Mouse (Mus musculus): ENCODE measurements around the gene Flnb.
A peak's percentile ranks its signal among the peaks of the same experiment; 100 is the strongest.

Gene Flnb

GRCm38 (mm10) chr14:7994271-7994767 lies 176.6 kb downstream of the Flnb start, which contains the start of gene Dnase1l3:
TSS of gene Dnase1l3 (minus strand) at chr14:7994573.
- peak; percentile 20 for DNase-seq (ENCODE audit: low spot score)

DNA sequence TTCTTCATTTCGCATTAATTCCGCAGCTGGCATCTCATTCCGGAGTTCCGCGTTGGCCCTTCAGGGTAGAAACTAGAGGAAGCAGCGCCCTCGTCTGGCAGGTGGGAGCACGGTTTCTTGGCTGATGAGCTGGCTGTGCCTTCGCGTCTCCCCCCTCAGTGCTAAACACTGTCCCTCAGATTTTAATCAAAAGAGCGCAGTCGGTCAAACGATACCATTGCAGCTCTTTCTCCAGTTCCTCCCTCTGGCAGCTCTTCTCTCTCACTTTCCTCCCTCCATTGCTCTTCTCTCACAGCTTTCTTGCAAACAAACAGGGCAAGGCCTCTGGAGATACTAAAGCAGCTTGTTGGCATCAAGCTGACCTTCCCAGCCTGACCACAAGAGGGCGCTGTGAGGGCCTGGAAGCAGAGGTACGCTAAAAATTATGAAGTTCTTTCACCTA lies 179.5 kb downstream of the Flnb start:
- peak; percentile 40 for DNase-seq (ENCODE audit: low spot score)

DNA sequence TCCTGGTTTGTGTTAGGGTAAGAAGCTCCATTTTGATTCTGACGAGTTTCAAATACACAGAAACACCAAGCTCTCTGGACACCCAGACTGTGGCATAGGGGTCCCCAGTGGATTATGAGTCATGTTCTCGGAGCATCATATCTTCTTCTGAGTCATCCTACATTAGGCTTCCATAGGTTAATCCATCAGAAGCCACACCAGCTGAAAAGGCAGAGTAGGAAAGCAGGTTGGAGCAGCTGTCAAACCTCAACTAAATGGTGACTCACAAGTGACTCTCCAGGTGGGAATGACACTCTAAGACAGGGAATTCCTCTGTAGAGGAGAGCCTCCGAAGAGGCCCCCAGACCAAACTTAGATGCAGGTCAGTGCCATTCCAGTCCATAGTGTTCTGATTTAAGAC lies 181.3 kb downstream of the Flnb start:
- no peak for DNase-seq (ENCODE audit: low spot score)

DNA sequence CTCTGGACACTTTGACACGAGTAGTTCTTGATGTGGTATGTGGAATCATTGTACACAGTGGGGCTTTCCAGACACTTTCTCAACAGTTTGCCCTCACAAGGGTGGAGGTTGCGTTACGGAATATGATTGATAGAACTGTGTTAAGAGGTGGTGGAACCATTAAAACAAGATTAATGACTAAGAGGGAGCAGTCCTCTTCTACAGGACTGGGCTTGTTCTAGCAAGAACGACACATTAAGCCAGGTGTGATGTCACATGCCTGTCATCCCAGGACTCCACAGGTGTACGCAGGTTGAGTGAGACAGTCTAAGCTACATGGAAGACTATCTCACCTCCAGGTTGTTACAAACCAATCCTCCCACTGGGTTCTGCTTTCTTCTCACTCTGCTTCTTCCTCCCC lies 181.7 kb downstream of the Flnb start:
- DNase-seq (ENCODE audit: low spot score): no peak

- peak; percentile 18 for DNase-seq (ENCODE audit: low spot score)
Observed at GRCm38 (mm10) chr14:8000247-8000646, 182.5 kb downstream of the Flnb start.

Measured in adipocyte (in vitro differentiated cells).